Mouse (Mus musculus) ES-E14 (cell line): ENCODE measurements around the gene Gm6040.

ENCODE experiments used
- CHD2 ChIP-seq: IDR thresholded peaks from 2 replicates; pipeline ENCODE4 v1.6.1; 2014; ENCODE audit warnings: mild to moderate bottlenecking, low read depth, low read length, inconsistent platforms
- ZC3H11A ChIP-seq: IDR thresholded peaks from 2 replicates; pipeline ENCODE4 v1.6.1; 2012; ENCODE audit warnings: low read depth, mild to moderate bottlenecking, inconsistent platforms, low read length, borderline replicate concordance
- ZNF384 ChIP-seq: IDR thresholded peaks from 2 replicates; pipeline ENCODE4 v1.6.1; 2012; ENCODE audit warnings: low read depth, low read length, inconsistent platforms

DNA sequence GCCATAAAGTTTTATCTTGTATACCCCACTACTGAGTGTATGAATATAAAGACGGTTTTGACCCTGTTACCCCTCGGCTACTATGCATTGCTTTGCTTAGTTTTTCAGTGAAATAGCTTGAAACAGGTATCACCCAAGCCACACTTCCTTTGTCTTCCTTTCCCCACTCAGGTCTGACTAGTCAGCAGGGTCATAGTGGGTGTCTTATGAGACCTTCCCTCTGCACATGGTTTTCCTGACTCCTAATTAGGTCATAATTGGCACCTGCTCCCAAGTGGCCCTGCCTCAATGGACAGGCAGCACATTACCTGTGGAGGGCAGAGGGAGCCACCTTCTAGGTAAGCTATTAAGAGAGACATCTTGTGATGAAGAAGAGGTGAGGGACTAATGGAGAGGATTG, 29.5 kb downstream of the Gm6040 start, which contains the start of gene Defb33:
- TF ChIP-seq CHD2 (no peak), ZC3H11A (no peak), ZNF384 (no peak)
